Mouse (Mus musculus) adrenal gland (tissue): Measurements from ENCODE around the gene Sec24d.

Experiments
- intact Hi-C: fragments of 180-260 bp; cut with DNase I; formaldehyde crosslinking; loops from one replicate; pipeline ENCODE4 v1.15.1; 2025
- long read RNA-seq, 2 experiments: library from polyadenylated mRNA; unstranded; transcript quantifications; one replicate each; pipeline ENCODE4 v2.0.0; 2020; ENCODE audit warnings: borderline replicate concordance in 1 of 2; ENCODE audit not compliant: insufficient replicate concordance in 1 of 2

Gene Sec24d
- long read RNA-seq, experiment 1, transcript Sec24d-201 (23 exons, 3,903 nt): major isoform, 15 of 37 reads
- long read RNA-seq, experiment 1, partial matches to known transcripts: 14 of 37 reads
- long read RNA-seq, experiment 1, other reads (novel, unspliced or antisense): 7 of 37 reads
- long read RNA-seq, experiment 2, transcript Sec24d-201 (23 exons, 3,903 nt): major isoform, 13 of 21 reads
- long read RNA-seq, experiment 2, partial matches to known transcripts: 6 of 21 reads
- long read RNA-seq, experiment 2, other reads (novel, unspliced or antisense): 1 of 21 reads

DNA sequence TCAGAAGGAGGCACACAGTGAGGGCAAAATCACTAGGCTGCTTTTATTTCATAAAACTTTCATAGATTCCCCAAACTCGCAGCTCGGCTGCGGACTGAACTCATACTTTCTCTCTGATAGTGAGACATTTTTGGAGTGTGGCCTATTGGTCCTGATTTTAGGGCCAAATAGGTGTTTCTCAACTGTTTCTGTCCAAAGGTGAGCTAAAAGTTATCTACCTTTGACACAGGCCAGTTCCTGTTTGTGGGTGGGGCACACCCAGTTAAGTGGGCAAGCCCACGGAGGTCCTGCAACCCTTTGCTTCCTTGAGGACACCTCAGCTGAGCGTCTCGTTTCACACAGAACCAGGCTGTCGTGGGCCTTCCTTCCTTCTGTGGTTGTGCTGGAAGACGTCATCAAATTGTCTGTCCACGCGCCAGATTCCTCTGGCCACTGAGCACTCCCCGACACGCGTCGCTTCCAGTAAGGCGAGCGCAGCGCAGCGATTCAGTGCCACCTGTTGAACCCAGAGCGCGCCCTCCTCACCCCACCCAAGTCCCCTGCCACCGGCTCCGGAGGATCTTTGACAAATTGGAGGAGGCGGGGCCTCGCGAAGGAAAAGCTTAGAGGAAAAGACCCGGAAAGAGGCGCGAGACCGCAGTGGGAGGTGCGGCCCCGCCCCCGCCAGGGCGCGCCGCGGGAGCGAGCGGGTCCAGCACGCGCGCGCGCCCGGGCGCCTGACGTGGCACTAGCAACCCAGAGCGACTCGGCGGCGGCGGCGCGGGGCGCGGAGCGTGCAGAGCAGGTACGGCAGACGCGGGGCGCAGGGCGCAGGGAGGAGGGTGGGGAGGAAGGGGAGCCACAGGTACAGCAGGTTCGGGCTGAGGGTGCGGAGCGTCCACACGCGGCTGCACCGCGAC is at the start of gene Sec24d:
Sec24d (plus strand) TSS at position 703 of the 899 bp plus-strand sequence.
- intact Hi-C loops: loop anchor here (5.0 kb wide), 1 partner anchor 50 kb away; no protein-coding TSS in a partner anchor

DNA sequence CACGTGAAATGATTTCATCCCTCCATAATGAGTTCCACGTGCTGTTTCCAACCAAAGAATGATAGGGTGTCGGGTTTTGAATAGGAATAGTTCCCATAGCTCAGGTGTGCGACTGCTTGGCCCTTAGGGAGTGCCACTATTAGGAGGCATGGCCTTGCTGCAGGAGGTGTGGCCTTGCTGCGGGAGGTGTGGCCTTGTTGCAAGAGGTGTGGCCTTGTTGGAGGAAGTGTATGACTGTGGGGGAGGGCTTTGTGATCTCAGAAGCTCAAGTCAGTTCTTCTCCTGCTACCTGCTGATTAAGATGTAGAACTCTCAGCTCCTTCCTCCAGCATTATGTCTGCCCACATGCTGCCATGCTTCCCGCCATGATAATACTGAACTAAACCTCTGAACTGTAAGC is 48.6 kb upstream of the Sec24d start:
- intact Hi-C loops: no loop called here

DNA sequence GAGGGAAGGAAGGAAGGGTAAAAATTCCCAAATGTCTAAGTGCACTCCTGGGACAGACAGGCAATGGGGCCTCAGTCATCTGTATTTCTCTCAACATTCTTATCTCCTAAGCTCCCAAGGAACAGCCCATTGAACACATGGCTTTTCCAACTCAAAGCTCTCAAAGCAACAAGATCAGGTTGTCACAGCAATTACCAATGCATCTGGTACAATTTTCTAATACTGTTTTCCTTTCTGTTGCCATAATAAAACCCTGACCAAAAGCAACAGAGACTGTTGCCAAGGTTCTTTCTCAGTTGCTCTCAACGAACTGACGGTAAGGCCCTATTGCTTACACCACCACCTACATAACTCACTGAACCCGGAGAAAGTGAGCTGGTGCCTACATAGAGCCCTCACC is 40.0 kb upstream of the Sec24d start:
- intact Hi-C loops: no loop called here

DNA sequence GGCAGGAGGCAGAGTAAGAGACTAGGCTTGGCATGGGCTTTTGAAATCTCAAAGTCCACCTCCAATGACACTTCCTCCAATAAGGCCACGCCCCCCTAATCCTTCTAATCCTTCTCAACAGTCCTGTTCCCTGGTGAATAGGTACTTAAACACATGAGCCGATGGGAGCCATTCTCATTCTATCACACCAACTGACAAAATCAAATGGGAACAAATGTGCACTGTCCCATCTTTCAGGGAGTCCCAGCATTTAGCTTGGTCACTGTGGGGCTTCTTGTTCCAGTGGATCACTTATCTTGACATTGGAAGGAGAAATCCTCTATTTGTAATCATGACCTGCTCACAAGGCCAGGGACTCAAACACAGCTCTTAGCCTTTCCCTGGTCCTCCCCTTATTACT is 35.6 kb upstream of the Sec24d start:
- intact Hi-C loops: loop anchor here (5.0 to 10.0 kb wide), 2 partner anchors 67 to 121 kb away; no protein-coding TSS in a partner anchor

DNA sequence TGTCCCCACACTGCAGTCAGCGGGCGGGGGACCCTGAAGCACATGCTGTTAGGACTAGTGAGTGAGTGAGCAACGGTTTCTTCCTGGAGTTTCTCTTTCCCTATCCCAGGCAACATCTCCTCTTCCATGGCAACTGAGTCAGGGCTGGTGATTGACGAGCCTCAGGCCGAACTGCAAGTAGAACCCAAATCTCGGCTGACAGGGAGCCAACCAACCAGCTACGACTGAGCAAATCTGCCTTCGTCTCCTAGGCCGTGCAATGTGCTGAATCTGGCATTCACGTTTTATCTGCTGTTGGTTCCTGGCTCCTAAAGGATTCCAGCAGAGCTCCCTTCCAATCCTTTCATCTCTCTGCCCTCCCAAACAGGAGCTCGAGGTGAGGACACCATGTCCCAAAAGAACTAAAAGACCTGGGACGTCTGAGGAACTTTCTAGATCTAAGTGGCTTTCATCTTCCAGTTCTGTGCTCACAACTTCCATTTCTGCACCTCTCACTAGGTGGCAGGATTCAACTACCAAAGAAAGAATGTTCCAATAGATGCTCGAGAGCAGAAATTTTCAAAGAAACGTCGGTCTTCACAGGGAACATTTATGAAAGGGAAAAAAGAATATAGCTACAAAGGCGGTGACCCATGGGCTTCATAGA is 32.9 kb upstream of the Sec24d start:
- intact Hi-C loops: loop anchor here (5.0 to 10.0 kb wide), 2 partner anchors 70 to 118 kb away; no protein-coding TSS in a partner anchor

DNA sequence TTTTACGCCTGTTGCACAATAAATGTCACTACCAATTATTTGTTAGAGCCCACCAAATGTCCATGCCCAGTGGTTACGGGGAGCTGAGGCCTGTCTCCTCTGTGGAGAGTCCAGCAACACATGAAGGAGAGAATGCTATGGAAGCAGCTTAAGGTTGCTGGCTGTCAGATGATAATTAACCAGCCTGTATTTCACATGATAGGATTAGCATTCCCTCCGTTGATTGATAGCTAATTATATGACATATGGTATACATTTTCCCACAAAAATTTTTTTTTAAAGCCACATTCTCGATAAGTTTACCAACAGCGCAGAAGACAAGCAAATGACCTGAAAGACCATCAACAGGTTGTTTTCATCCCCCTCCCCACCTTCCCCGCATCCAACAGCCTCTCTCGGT is 31.8 kb upstream of the Sec24d start:
- intact Hi-C loops: loop anchor here (10.0 kb wide), 1 partner anchor 71 kb away; no protein-coding TSS in a partner anchor

DNA sequence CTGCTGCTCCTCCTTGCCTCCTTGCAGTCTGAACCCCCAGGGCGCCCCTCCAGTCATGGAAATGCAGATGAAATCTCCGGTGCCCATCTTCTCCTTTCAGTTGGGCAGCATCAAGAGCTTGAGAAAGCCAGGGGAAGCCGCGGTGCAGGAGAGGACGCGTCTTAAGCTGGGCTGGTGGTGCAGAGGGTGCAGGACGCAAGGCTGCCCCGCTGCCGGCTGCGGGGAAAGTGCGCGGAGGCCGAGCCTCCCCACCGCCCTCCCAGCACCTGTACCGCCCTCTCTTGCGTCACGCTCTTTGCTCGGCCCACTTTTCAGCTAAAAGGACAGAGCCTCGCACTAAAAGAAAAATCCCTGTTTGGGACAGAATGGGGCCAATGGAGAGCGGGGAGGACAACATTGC is 31.3 kb upstream of the Sec24d start, which contains the start of gene Synpo2:
Synpo2 (minus strand) TSS at position 229 of the 400 bp plus-strand sequence.
- intact Hi-C loops: loop anchor here (1.0 to 10.0 kb wide), 2 partner anchors 71 to 86 kb away; no protein-coding TSS in a partner anchor

DNA sequence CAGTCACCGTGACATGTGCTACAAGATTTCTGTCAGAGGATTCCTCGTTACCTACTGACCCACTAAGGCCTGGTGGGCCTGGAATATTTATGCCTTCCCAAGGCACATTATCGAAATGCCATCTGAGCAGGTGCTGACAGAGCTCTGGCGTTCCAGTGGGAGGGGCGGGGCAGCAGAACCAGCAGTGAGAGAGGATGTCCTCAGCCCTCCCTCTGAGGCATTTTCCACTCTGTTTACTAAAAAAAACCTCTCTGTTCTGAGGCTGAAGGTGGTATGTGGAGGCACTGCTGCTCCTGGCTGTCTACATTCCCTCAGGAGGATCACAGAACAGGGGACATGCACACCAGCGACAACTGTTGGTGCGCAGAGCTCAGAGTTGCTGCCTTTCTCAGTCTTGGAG is 30.2 kb upstream of the Sec24d start:
- intact Hi-C loops: loop anchor here (10.0 kb wide), 1 partner anchor 72 kb away; no protein-coding TSS in a partner anchor

DNA sequence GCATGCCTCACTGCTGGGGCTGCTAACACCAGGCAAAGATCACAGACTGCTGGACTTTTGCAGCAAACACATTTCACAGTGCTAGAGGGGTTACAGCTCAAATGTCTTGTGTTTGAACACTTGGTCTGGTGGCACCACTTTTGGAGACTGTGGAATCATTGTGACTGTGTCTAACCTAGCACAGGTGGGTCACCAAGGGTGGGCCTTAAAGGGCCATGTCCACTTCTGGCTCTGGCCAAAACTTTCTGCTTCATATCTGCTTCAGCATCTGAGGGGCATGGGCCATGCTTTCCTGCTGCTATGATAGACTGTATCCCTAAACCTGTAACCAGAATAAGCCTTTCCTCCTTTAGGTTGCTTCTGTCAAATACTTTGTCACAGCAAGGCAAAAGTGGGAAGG is 29.8 kb upstream of the Sec24d start:
- intact Hi-C loops: loop anchor here (10.0 kb wide), 1 partner anchor 73 kb away; no protein-coding TSS in a partner anchor

DNA sequence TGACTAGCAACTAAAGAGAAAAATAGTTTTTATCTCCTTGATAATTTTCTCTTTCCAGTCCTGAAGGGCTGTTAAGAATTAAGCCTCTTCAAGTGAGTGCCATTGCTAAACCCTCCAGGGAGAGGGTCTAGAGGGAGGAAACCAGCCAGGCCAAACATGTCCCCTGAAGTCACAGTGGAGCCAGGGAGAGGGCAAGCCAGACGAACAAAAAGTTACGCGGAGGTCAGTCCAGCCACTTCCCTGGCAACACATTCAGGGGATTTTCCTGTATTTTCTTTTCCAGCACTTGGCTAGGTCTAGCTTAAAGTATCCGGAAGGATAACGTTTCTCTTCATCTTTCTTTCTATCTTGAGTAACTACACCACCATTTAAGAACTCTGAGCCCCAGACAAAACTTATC is 22.9 kb upstream of the Sec24d start:
- intact Hi-C loops: no loop called here

DNA sequence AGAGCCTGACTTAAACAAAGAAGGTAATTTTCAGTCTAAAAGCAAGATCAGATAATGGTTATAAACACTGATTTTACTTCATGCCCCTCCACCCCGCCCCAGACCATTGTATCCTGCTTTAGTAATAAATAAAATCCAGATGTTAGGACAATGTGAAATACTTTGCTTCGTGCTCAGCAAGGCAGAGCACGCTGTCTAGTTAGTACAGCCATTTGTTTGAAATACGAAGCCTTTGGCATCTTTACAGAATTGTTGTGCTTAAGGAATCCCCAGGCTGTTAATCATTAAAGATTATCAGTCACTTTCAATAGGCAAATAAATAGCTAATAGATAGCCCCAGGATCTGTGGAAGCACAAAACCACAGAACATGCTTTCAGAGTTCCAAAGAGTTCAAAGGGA is 21.6 kb upstream of the Sec24d start:
- intact Hi-C loops: no loop called here

DNA sequence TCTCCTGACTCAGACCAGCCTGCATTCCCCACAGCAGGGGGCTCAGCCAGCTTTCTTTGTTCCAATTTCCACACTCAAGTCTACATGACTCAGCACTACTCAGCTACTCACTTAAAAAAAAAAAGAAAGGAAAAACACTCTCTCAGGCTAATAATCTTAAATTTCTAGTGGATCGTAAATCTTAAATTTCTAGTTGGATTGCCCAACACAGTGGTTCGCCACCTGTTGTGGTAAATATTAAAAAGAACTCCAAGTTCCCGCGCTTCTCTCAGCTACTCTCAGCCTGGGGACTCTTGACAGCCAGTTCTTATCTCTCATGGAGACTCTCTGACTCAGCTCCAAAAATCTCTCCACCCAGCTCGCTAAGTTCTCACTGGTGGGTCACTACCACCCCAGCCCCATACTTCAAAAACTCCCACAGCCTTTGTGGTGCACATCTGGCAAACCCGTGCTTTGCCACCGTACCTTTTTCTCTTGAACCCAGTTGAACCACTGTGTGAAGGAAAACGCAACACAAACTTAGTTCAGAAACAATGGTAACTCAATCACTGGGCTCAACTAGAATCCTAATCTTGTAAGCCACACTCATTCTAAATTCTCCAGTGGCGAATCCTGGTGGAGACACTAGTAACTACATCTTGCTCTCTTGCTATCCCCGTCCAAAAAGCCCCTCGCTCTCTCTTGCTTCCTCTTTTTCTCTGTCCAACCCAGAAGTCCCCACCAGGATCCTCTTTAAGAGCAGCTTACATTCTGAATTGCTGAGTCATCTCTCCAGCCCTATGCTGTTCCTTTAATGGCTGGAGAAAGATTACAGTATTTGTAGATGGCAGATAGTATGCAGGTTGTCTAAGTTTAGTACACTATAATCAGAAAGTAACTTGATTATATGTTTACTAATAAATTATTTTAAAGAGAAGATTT is 10.8 kb upstream of the Sec24d start:
- intact Hi-C loops: no loop called here

DNA sequence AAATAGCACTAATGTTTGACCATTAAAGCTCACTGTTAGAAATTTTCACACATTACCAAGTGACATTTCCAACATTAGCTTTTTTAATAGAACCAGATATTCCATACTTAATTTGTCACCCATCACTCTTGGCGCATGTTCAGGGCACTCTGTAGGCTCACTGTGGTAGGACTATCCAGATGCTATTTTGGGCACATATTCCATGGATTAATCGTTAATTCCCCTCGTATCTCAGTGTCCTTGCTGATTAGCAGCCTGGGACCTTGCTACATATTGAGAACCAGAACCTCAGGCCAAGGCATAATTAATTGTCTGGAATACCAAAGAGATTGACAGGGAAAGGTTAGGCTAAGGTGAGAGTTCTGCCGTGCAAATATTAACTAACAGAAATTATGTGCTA is 8.5 kb upstream of the Sec24d start:
- intact Hi-C loops: no loop called here

DNA sequence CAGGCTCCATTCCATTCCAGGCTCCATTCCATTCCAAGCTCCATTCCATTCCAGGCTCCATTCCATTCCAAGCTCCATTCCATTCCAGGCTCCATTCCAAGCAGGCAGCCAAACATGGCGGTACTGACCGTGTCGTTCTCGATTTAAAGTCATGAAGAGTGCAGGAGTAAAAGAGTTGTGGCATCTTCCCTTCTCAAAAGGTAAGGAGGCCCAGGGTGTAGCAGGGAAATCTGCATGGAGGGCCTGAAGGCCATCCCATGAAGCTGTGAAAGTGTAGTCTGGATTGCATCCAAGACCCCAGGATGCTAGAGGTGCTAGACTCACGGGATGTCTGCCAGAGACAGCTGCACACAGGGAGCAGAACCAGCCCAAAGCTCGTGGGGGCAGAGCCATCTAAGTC is 2.5 kb upstream of the Sec24d start:
- intact Hi-C loops: loop anchor here (5.0 kb wide), 1 partner anchor 53 kb away; no protein-coding TSS in a partner anchor

DNA sequence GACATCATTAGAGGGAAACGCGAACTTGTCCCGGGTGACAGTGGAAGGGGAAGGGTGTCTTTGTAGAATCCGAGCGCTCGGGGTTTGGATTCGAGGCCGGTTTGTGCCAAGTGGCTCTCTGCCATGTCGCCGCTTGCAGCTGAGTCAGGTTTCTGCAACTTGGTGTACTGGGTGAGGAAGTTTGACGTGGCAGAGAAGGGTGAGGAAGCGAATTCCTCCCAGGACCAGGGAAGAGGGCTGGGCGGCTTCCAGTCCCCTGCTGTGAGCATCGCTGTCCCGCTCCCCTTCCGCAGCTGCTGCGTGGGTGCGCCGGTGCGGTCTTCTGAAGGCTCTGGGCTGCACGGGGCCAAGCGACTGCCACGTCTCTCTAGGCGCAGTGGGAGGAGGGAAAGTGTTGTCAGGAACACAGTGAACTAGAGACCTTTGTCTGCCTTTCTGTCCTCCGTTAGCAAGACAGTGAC is 516 bp downstream of the Sec24d start:
- intact Hi-C loops: loop anchor here (5.0 kb wide), 1 partner anchor 50 kb away; no protein-coding TSS in a partner anchor

DNA sequence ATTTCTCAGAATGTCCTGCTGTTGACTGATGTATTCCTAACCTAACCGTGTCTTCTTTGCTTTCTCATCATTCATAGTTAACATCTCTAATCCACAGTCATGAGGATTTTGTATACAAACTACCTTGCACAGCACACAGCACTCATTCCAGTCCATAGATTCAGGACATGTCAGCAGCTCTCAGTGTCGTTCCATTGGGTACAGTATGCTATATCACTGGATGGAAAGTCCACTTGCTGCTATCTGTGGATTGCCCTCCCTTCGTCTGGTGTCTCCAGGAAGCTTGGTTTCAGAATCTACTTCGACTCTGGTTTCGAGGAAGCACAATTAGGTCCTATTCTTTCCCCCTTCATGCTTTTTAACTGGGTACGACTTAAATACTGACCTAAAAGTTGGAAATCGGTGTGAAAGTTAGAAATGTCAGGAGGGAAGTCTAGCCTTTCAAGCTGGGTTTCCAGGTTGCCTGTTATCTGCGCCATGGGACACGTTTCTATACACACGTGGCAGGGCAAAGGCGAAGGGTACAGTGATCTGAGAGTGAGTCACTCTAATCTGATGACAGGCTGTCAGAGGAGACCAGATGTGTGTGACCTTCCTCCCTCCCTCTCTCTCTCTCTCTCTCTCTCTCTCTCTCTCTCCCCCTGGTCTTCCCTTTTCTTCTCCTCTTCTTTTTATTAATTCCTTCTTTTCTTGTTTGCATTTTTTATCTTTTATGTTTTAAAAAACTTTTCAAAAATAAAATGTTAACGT is 15.8 kb downstream of the Sec24d start:
- intact Hi-C loops: no loop called here

DNA sequence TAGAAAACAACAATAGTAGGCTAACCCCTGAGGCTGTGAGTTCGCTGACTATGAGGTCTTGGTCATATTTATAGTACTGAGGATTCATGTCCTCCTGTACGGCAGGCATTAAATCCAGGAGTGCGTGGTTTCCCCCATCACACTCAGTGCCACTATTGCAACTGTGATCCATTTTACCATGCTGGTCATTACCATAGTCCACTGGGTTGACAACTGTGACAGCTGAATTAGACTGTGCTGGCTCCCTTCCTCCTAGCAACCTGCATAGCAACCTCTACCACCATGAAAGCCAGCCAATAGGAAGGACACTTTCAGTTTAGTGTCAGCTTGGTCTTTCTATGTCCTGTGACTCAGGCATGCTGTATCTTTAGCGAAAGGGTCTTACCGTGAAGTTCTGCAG is 17.0 kb downstream of the Sec24d start:
- intact Hi-C loops: no loop called here

DNA sequence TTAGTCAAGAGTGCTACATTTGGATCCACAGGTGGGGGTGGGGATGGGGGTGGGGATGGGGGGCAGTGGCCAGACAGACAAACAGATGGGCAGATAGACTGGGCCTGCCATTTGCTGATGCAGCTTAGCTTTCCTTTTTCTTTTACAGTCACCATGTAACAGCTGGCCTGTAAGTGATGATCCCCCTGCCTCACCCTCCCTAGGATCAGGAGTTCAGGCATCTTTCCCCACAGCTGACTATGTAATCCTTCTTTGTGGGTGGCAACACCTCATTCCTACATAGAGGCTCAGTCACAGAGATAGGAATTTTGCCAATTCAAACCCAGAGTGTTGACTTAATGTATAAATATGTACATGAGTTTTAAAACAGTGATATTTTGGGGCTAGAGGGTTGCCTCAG is 18.4 kb downstream of the Sec24d start:
- intact Hi-C loops: no loop called here

DNA sequence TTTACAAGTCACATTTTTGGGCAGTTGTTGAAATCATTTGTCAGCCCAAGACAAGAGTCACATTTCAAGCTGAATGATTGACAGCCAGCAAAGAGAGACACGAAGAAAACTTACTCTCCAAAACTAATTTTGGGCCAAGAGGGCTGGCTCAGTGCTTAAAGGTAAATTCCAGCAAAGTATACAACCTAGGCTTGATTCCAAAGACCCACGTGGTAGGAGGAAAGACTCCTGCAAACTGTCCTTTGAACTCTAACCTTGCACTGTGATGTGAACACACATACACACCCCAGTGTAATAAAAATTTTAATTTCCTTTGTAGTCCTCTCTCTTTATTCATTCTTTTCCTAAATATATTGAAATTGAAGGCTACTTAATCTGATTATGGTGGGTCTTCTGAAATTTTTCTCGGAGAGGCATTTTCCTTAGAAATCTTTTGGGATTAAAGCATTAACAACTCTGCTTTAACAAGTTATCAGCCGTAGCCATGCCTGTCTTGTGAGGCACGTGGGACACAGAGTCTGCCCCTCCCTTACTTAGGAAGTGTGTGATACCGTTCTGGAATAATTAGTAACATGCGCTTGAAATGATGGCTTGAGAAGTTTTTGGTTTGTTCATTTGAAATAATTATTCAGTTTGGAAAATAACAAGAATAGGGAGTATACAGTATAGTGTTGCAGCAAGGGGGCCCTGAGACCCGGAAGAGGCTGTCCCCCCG is 21.8 kb downstream of the Sec24d start:
- intact Hi-C loops: no loop called here
